Mouse (Mus musculus) forebrain, embryonic 16.5 days (tissue): ENCODE data around the gene Lmbr1. TPM values are rescaled to one million over a fixed set of nuclear protein-coding genes. Genes with fewer than 3 reads are reported as not detected.

Experiments used
- ATAC-seq: fragments of 200-750 bp; cut with Nextera tagmentation; 2 replicates; pipeline ENCODE4 v1.8.0; 2017; ENCODE audit warnings: mild to moderate bottlenecking, moderate library complexity
- H3K27ac ChIP-seq: fragments of 300-500 bp; sonication (generic); 2 replicates; pipeline ENCODE4 v1.5.1; 2014; ENCODE audit warnings: low read length, control low read depth
- H3K27me3 ChIP-seq: fragments of 300-500 bp; sonication (generic); replicated peaks from 2 replicates; pipeline ENCODE4 v1.6.1; 2014; ENCODE audit warnings: low read length; ENCODE audit not compliant: control insufficient read depth, insufficient read depth
- H3K36me3 ChIP-seq: fragments of 300-500 bp; sonication (generic); 2 replicates; pipeline ENCODE4 v1.6.1; 2014; ENCODE audit not compliant: control insufficient read depth, insufficient read depth
- H3K4me1 ChIP-seq: fragments of 300-500 bp; sonication (generic); replicated peaks from 2 replicates; pipeline ENCODE4 v1.6.1; 2014; ENCODE audit warnings: low read length; ENCODE audit not compliant: control insufficient read depth, insufficient read depth
- H3K4me2 ChIP-seq: fragments of 300-500 bp; sonication (generic); 2 replicates; pipeline ENCODE4 v1.6.1; 2014; ENCODE audit warnings: mild to moderate bottlenecking, low read length, control low read depth
- H3K4me3 ChIP-seq: fragments of 300-500 bp; sonication (generic); replicated peaks from 2 replicates; pipeline ENCODE4 v1.5.1; 2014; ENCODE audit warnings: mild to moderate bottlenecking, low read length, control low read depth
- H3K9ac ChIP-seq: fragments of 300-500 bp; sonication (generic); replicated peaks from 2 replicates; pipeline ENCODE4 v1.6.1; 2014; ENCODE audit warnings: low read depth, low read length, control low read depth
- H3K9me3 ChIP-seq: fragments of 300-500 bp; sonication (generic); 2 replicates; pipeline ENCODE4 v1.6.1; 2016; ENCODE audit warnings: low read length; ENCODE audit not compliant: control insufficient read depth
- WGBS: fragments of 180-500 bp; shearing (Covaris S2); extraction: QIAGEN DNeasy Blood & Tissue Kit; methylation state at CpG from one replicate; pipeline ENCODE4 v1.1.7; 2014; 5-methylcytosine and 5-hydroxymethylcytosine counted together
- polyA plus RNA-seq: library from polyadenylated mRNA; unstranded; fragments of >200 nt; fragmentation: Nextera tagmentation; extraction: Ambion mirVana; gene quantifications from 2 replicates; pipeline ENCODE4 v1.2.1, GENCODE M21; 2015

The Lmbr1 gene
- polyA plus RNA-seq, 1 experiment from 2014 or later, result 31.5 TPM

DNA sequence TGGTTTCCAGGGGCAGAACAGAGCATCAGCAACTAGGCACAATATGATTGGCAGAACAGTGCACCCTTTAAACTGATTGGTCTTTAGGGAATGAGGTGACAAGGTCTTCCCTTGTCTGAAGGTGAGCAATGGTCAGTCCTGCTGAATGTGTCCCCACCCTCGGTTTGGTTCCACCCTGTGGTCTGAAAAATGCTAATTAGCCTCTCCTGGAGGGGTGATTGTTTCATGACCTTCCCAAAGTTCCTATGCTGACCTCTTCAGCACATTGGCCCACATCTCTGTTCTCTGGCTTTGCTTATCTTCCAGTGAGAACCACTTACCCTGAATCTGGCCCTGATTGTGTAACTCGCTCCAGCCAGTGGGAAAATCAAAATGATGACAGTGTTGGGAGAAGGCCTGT, 1.9 kb upstream of the Lmbr1 start:
- H3K4me1 ChIP-seq, result peaks cover 12% of the 10 kb centered on the region
- H3K9me3 ChIP-seq, result no peaks in the 10 kb centered on the region
- no peak overlapping the region for H3K9ac ChIP-seq
- no peak overlapping the region for H3K4me3 ChIP-seq
- no peaks in the 10 kb centered on the region for H3K36me3 ChIP-seq
- H3K27ac ChIP-seq, result no peak overlapping the region
- ATAC-seq, result no peak
- H3K4me2 ChIP-seq, result no peak overlapping the region
- no peaks in the 10 kb centered on the region for H3K27me3 ChIP-seq
- WGBS, result 67% methylated on average over 2 of the region's 2 CpGs

- Histone ChIP-seq H3K9ac (peak overlapping the region; percentile 74), H3K9me3 (no peaks in the 10 kb centered on the region), H3K4me2 (peak overlapping the region; percentile 89), H3K27me3 (no peaks in the 10 kb centered on the region), H3K4me3 (peak overlapping the region; percentile 73), H3K4me1 (peaks cover 12% of the 10 kb centered on the region), H3K36me3 (no peaks in the 10 kb centered on the region), H3K27ac (peak overlapping the region; percentile 56)
- WGBS, result 1% methylated on average over 47 of the region's 47 CpGs
- peak; percentile 78; the same call in 1 of the 2 replicates for ATAC-seq
Observed at GRCm38 (mm10) chr5:29377590-29378297, 446 bp downstream of the Lmbr1 start.

- H3K36me3 ChIP-seq, result peaks cover 13% of the 10 kb centered on the region
- H3K4me2 ChIP-seq, result no peak overlapping the region
- WGBS, result 90% methylated on average over 6 of the region's 6 CpGs
- H3K9ac ChIP-seq, result no peak overlapping the region
- H3K4me3 ChIP-seq, result no peak overlapping the region
- H3K4me1 ChIP-seq, result no peaks in the 10 kb centered on the region
- no peak for ATAC-seq
- no peaks in the 10 kb centered on the region for H3K27me3 ChIP-seq
- H3K9me3 ChIP-seq, result no peaks in the 10 kb centered on the region
- no peak overlapping the region for H3K27ac ChIP-seq
Observed at GRCm38 (mm10) chr5:29363511-29363910, 14.7 kb downstream of the Lmbr1 start.

DNA sequence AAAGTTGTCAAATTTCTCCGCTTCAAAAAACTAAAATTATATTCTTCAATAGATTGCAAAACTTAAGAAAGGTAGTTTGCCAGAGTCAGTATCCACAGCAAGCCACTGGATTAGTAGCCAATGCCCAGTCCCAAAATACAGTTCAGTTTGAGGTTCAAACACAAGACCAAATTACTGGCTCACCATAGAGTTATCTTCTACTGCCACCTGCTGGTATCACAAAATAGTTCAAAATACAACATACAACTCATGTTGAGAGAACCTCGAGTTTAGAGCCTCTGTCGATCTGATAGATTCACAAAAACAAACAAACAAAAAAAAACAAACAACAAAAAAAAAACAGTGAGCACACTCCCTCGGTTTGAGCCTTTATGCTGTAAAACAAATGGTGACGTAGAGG, 42.4 kb downstream of the Lmbr1 start:
- no peak for ATAC-seq
- Histone ChIP-seq H3K36me3 (no peaks in the 10 kb centered on the region), H3K4me3 (no peak overlapping the region), H3K4me1 (no peaks in the 10 kb centered on the region), H3K27ac (no peak overlapping the region), H3K9me3 (no peaks in the 10 kb centered on the region), H3K27me3 (no peaks in the 10 kb centered on the region), H3K4me2 (no peak overlapping the region), H3K9ac (no peak overlapping the region)
- WGBS, result 61% methylated on average over 5 of the region's 5 CpGs

GRCm38 (mm10) chr5:29322503-29322902, 55.7 kb downstream of the Lmbr1 start:
- WGBS, result 92% methylated on average over 2 of the region's 2 CpGs
- no peaks in the 10 kb centered on the region for H3K4me1 ChIP-seq
- no peak overlapping the region for H3K4me3 ChIP-seq
- H3K27ac ChIP-seq, result no peak overlapping the region
- no peaks in the 10 kb centered on the region for H3K27me3 ChIP-seq
- no peaks in the 10 kb centered on the region for H3K36me3 ChIP-seq
- no peak overlapping the region for H3K4me2 ChIP-seq
- H3K9ac ChIP-seq, result no peak overlapping the region
- H3K9me3 ChIP-seq, result no peaks in the 10 kb centered on the region
- no peak for ATAC-seq

DNA sequence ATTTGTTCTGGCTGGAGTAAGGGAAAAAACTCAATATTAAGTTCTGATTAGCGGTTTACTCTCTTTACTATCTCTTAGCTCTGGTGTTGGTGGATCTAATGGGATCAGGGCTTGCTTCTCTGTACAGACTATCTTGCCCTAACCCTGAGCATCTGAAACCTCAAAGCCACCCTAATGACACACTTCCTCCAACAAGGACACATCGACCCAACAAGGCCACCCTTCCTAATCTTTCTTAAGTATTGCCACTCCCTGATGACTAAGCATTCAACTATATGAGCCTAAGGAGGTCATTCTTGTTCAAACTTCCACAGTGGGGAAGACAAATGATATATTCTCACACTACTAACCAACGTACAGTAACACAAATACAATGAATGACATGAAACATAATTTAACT, 69.0 kb downstream of the Lmbr1 start:
- Histone ChIP-seq H3K4me2 (no peak overlapping the region), H3K9ac (no peak overlapping the region), H3K9me3 (no peaks in the 10 kb centered on the region), H3K4me3 (no peak overlapping the region), H3K36me3 (no peaks in the 10 kb centered on the region), H3K27ac (no peak overlapping the region), H3K4me1 (no peaks in the 10 kb centered on the region), H3K27me3 (no peaks in the 10 kb centered on the region)
- 86% methylated on average over 3 of the region's 3 CpGs for WGBS
- no peak for ATAC-seq

GRCm38 (mm10) chr5:29293194-29293593, 85.0 kb downstream of the Lmbr1 start:
- Histone ChIP-seq H3K9ac (no peak overlapping the region), H3K4me3 (no peak overlapping the region), H3K4me1 (no peaks in the 10 kb centered on the region), H3K27me3 (no peaks in the 10 kb centered on the region), H3K27ac (no peak overlapping the region), H3K36me3 (no peaks in the 10 kb centered on the region), H3K4me2 (no peak overlapping the region), H3K9me3 (no peaks in the 10 kb centered on the region)
- 22% methylated on average over 2 of the region's 2 CpGs for WGBS
- 0 out of 2 replicates have a peak, but pooled peaks have one; percentile 61 for ATAC-seq

- ATAC-seq, result no peak
- no peaks in the 10 kb centered on the region for H3K9me3 ChIP-seq
- H3K9ac ChIP-seq, result no peak overlapping the region
- 92% methylated on average over 3 of the region's 3 CpGs for WGBS
- no peak overlapping the region for H3K27ac ChIP-seq
- no peaks in the 10 kb centered on the region for H3K27me3 ChIP-seq
- no peaks in the 10 kb centered on the region for H3K4me1 ChIP-seq
- no peak overlapping the region for H3K4me2 ChIP-seq
- no peak overlapping the region for H3K4me3 ChIP-seq
- no peaks in the 10 kb centered on the region for H3K36me3 ChIP-seq
Observed at GRCm38 (mm10) chr5:29290110-29290509, 88.1 kb downstream of the Lmbr1 start.

DNA sequence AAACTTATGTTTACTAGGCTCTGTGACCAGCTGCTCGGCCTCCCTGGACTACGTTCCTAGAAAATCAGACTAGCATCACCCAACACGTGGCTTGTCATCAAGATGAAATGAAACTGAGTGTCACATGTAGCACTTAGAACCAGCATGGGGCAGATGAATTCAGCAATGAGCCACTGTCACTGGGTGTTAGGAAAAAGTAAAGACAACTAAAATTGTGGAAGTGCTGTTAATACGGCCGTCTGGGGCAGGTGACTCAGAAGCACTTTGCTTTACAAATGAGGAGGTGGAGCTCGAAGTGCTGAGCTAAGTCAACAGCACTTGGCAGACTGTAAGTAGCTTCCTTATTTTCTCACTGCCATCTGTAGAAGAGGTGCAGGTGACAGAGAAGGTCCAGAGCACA, 88.5 kb downstream of the Lmbr1 start:
- WGBS, result 88% methylated on average over 6 of the region's 6 CpGs
- Histone ChIP-seq H3K4me1 (no peaks in the 10 kb centered on the region), H3K4me3 (no peak overlapping the region)

GRCm38 (mm10) chr5:29281081-29281480, 97.1 kb downstream of the Lmbr1 start:
- Histone ChIP-seq H3K27ac (no peak overlapping the region), H3K9me3 (no peaks in the 10 kb centered on the region), H3K4me2 (no peak overlapping the region), H3K4me3 (no peak overlapping the region), H3K36me3 (no peaks in the 10 kb centered on the region), H3K9ac (no peak overlapping the region), H3K27me3 (no peaks in the 10 kb centered on the region), H3K4me1 (no peaks in the 10 kb centered on the region)
- 94% methylated on average over 3 of the region's 3 CpGs for whole genome bisulfite sequencing
- no peak for ATAC-seq

More for the DNA sequence above, 88.5 kb downstream of the Lmbr1 start:
- Histone ChIP-seq H3K36me3 (no peaks in the 10 kb centered on the region), H3K27me3 (no peaks in the 10 kb centered on the region), H3K4me2 (no peak overlapping the region), H3K27ac (no peak overlapping the region), H3K9me3 (no peaks in the 10 kb centered on the region), H3K9ac (no peak overlapping the region)
- no peak for ATAC-seq
